Mouse (Mus musculus): ENCODE measurements around the gene Tns3.
A peak's percentile ranks its signal among the peaks of the same experiment; 100 is the strongest.

The Tns3 gene

DNA sequence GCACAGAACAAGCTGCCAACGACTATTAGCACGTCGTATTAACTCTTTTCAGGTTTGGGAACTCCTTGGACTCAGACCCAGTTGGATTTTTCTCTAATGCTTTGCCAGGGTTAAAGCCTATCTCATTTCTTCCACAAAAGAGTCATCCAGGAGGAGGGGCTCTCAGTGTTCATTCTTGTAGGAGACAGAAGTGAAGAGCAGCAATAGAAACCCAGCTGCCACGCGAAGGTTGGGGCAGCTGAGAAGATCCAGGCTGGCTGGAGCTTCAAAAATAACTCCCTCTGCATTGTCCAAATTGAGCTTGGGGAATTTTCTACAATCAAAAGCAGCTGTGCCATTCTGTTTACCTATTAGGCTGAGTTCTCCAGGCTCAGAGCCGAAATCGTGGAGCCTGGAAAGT, 16.3 kb upstream of the Tns3 start:
- no peak for DNase-seq (ENCODE audit: low spot score)

DNA sequence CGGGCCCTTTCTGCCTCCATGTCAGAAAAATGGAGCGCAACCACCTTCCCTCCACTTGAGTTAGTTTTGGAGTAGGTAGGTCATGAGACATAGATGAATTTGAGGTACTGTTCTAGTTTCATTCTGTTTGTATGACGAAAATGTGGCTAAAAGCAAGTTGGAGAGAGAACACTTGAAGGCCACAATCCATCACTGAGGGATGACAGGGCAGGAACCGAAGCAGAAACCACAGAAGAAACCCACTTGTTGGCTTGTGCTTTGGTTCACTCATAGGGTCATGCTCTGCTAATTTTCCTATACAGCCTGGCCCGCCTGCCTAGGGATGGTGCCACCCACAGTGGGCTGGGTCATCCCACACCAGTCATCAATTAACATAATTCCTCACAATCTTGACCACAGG, 14.9 kb upstream of the Tns3 start:
- DNase-seq (ENCODE audit: low spot score), result no peak

DNA sequence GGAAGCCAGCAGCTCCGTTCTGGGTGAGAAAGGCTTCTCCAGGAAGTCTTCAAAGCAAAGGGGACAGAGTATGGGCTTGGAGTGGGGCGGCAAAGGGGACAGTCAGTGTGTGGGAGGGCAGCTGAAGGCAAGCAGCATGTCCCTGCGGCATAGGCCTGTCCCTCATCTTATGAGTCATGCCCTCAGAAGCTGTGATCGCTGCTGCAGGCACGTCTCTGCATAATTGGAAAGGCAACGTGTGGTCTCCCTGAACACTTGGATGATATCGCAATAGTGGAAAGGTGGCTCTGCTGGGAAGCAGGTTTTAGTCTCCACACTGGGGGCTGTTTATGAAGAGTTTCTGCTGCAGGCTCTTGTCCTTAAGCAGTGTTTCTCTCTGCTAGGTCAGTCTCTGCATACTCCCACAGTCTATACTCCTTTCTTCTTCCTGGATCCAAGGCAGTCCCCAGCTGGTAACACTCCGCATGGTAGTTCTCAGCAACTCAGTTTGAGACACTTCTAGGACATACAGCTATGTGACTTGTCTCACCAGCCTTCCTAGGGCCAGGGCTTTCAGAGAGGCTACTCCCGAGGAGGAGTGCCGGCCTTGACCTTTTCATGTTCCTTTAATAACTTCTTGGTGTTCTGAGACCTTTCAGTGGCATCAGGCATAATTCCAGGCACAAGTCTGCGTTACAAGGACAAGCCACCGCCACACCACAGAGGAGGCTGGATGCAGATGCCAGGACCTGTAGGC, 14.1 kb upstream of the Tns3 start:
- DNase-seq (ENCODE audit: low spot score), result no peak

DNA sequence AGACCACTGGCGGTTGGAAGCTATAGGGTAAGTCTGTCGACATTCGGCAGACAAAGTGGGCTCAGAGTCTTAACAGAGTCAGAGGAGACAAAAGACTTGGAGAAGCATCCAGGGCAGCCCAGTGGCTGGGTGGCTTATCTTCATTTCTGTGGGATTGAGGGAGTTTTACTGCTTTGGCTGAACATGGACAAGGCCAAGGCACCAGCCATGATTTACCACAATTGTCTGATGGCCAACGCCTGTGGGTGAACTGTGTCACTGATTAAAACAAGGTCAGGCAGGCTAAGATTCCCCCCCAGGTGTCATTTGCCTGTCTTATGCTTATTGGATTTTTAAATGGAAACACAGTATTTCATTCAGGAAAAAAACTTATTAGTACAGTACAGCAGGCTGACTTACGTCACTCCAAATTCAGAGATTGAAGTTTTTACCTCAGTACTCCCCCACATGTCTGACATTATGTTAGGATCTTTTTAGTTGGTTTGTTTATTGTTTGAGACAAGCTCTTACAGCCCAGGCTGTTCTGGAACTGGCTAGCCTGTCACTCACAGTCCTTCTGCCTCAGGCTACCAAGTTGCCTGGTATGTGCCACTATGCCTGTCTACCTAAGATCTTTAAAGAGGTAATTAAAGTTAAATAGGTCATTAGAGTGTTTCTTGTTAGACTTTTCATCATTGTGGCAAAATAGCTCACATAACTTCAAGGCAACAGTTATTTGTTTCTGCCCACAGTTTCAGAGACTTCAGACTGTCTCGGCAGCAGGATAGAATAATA, 11.6 kb upstream of the Tns3 start:
- DNase-seq (ENCODE audit: low spot score), result no peak

DNA sequence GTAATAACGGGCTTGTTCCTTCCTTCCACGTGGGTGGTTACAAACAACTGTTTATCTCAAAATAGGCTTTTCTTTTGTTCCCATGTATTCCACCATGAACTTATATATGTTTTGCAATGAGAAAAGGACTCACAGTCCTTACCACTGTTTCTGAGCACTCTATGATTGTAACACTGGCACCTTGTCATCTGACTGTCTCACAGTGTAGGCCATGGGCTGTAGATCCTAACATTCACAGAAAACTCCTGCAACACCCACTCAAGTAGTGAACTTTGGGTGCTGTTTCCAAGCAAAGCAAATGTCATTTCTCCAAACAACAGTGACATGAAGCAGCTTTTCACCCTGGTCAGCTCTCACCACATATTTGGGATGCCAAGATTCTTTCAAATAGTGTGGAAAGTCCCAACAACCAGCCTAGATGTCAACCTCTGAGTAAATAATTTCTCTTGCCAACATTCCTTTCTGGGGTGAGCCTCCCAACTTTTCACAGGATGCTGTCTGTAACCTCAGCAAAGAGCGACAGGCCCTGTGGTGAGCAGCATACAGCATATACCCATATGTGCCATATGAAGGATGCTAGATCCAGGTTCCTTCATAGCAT, 10.3 kb upstream of the Tns3 start:
- DNase-seq (ENCODE audit: low spot score), result no peak

DNA sequence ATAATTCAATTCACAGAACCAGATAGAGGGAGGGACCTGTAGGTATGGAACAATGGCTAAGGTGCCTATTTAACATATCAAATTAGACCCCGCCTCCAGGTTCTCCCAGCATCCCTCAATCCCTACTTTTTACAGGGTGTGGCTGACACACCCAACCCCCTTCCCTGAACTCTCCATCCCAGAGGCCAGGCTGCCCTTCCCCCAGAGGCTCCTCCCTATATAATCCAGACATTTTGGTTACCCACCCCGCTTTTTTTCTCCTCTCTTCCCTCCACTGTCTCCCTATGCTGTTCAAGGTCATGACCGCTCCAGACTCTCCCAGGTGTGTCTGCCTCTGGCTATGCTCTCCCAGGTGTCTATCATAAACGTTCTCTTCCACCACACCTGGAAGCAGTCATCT, 7.4 kb upstream of the Tns3 start:
- DNase-seq (ENCODE audit: low spot score), result no peak

DNA sequence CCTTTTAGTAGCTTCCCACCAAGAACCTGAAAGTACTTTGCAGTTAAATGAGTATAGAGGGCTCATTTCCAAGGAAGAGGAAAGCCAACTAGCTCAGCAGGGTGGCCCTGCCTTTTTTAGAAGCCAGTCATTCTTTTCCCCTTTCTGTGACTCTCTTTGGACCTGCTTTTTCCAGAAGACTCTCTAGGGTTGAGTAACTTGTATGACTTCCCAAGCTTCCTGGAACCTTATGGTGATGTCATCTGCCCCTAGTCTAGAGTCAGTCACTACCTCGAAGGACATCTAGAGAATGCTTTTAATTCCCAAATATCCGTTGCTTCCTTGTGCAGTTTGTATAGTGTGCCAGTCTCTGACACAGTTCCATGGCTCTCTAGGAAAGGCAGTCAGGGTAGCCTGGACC, 4.8 kb upstream of the Tns3 start:
- no peak for DNase-seq (ENCODE audit: low spot score)

DNA sequence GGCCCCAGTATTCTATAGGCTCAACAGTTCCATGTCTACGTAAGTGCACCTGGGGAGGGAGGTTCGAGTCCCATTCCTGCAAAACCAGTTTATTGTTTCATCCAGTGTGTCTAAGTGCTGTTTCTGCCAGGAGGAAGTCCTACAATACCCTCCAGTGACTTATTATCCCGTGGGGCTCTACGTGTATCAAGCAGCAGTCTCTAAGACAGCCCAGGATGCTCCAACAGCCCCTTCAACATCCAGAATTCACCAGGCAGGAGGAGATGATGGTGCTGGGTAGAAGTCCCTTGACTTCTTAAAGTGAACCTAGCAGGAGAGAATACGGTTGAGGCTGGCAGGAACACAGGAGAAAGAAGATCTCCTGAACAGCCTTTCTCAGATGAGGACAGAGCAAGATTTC, 462 bp upstream of the Tns3 start:
- no peak for DNase-seq (ENCODE audit: low spot score)

DNA sequence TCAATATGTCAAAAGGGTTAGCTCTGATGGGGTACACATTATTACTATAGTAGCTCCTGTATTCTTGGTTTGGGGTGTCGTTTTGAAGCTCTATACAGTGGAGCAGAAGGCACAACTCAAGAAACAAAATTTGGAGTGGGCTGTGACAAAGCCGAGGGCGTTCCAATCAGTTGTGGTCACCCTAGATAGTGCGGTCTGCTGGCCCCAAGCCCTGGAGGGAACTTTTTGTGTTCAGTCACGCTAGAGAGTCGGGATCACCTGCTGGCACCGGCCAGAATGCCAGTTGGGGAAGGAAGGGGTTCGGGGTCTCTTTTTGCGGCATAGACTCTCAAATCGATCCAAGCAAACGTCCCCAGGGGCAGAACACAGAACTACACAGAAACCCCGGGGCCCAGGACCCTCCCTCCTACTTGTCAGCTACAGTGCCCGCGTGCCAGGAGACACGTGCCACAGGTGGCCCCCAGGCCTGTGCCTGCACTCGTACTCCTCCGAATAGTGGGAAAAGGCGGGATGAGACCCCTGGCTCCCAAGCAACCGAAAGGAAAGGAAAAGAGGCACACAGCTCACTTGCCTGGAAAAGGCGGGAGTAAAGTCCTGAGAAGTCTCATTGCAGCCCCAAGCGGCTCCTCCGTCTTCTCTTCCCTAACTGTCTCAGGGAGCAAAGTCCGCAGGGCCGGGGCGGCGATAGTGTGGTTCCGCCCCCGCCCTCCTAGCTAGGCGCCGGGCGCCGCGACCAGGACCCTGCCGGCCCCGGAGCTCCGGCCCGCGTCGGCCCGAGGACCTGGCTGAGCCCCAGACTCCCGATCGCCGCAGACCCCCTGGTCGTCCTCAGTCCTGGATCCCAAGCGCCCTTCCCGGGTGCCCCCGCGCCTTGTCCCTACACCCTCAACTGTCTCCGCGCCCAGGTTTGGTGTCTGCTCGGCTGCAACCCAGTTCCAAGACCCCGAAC, 617 bp downstream of the Tns3 start:
- DNase-seq (ENCODE audit: low spot score), result peak; percentile 67

DNA sequence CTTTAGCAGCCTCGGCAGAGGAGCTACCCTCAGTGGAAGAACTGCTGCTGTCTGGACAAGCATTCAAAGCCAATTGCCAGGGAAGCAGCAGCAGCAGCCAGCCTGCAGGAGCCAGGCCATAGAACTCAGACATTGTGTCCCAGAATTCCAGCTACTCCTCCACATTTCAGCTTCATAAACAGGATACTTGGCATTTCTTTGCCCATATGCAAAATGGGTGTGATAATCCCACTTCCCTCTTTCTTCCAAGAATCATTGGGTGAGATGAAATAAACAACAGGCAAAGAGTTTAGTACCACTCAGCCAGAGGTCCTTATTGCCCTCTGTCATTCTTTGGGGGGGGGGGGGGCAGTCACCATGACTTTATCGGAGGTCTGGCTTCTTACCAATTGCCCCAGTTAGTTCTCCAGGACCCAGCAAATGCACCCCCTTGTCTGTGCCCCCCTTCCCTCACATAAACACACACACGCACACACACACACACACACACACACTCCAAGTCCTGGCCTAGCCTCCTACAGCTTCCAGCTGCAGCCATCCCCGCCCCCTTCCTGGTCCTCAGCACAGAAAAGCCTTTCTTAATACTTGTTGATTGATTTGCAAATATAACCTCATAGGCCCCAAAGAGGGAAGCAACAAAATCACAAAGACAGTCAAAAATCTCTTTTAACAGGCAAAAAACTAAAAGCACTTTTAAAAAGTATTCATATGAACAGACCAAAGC, 1.5 kb downstream of the Tns3 start:
- DNase-seq (ENCODE audit: low spot score), result no peak

DNA sequence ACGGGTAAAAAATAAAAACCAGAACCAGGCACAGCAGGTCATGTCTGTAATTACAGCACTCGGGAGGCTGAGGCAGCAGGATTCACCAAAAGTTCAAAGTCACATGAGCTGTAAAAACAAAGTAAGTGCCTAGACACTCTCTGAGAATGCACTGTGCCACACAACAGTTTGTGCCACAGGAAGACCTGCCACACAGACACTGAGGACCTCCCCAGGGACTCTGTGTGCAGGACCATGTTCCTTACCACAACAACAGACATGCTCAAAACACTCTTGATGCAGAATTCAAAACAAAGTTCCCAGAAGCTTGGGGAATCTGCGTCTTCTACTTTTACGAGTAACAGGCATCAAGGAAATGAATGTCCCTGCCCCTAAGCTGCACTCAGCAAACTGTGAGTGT, 3.4 kb downstream of the Tns3 start:
- no peak for DNase-seq (ENCODE audit: low spot score)

DNA sequence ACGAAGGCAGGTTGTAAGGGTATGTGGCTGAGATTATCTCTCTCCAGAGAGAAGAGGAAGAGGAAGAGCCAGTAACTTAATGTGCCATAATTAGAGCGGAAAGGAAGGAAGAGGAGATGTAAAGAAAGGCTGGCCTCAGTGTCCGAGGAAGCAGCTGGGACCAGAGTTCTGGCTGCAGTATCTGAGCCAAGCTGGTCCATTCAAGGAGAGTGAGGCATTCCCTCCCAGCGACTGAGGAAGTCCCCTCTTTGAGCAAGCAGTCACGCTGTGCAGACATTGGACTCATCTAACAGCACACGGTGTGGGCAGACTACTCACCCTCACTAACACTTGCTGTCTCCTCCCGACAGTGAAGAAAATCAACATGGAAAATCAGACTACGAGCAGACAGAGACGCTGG, 4.5 kb downstream of the Tns3 start:
- no peak for DNase-seq (ENCODE audit: low spot score)

DNA sequence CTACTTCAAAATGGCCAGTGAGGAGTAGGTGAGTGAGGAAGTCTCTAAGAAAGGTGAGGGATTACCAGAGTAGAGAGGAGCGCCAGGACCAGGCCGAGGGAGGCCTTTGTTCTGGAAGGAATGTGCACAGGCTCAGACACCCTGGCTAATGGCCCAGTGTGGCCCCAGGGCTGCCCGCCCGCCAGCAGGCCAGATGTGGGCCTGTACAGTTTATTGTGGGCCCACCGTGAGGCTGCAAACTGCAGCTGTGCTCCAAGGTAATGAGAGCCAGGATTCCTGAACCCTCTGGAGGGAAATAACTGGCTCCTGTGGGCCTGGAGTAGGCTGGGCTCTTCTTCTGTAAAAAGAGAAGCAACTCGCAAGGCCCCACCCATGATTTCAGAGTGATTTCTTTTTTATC, 5.3 kb downstream of the Tns3 start:
- peak; percentile 29 for DNase-seq (ENCODE audit: low spot score)

DNA sequence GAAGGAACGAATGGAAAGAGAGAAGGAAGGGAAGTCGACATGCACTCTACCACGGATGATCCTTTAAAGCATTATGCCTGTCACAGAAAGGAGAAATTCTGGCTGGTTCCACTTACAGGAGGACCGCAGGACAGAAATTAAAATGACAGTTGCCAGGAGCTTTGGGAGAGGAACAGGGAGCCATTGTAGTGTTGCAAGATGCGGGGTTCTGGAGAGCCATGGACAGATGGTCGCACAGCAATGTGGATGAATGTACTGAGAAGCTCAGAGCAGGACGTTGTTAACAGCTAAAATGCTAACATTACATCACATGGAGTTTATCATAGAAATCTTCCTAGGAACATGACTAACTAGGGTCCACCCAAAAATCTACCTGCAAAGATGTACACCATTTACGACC, 6.8 kb downstream of the Tns3 start:
- no peak for DNase-seq (ENCODE audit: low spot score)

DNA sequence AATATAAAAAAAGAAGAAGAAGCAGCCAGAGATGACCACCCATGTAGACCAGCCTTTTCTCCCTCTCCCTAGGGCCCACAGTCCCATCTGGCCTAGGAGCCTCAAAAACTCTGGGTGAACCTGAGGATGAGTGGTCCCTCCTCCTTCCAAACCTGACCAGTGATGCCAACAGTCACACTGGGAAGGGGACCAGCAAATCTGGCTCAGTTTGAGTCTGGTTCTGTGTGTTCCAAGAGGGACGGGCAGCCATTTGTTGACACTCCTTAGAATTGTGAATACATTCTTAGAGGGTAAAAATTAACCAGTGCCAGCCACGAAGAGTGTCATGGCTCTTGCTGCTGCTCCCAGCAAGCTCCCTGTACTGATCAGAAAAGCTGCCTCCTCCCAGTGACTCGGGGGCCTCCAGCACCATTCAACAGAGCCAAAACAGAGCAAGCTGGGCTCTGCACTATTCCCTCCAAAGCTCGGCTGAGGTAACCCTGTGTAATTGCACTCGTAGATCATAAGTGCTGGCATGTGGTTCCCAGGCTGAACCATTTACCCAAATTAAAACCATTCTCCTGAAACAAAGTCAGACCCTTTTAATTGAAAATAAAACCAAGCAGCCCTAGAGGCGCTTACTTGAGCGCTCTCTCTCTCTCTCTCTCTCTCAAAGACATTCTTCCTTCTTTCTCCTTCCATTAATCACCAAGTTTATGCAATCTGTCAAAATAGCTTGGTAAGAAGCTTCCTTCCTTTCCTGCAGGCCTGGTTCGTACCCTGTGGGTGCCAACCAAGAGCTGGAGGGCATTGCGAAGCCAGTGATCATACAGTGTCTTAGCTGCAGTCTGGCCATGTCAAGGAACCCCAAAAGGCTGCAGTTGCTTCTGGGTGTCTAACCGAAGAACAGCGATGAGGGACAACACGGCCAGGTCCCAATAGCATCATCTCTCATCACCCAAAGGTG, 7.6 kb downstream of the Tns3 start:
- peak; percentile 39 for DNase-seq (ENCODE audit: low spot score)

DNA sequence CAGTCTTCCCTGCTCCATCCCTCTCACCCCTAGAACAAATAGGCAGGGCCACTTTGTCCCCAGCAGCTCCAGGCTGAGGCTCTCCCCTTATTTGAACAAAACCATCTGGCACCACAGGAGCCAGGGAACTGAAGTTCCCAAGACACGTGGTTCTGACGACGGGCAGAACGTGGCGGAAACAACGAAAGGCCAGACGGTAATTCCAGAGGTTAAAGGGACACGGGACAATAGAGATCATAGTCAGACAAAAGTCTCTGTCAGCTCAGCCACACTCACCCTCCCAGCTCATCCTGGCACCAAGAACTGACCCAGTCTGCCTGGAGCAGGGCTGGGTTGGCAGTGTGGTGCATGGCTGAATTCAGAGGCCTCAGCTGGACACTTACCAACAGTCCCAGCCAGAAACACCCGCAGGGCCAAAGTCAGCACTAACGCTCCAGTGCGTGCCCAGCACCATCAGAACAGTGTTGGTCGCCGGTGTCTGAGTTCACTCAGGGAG, 10.5 kb downstream of the Tns3 start:
- peak; percentile 34 for DNase-seq (ENCODE audit: low spot score)

DNA sequence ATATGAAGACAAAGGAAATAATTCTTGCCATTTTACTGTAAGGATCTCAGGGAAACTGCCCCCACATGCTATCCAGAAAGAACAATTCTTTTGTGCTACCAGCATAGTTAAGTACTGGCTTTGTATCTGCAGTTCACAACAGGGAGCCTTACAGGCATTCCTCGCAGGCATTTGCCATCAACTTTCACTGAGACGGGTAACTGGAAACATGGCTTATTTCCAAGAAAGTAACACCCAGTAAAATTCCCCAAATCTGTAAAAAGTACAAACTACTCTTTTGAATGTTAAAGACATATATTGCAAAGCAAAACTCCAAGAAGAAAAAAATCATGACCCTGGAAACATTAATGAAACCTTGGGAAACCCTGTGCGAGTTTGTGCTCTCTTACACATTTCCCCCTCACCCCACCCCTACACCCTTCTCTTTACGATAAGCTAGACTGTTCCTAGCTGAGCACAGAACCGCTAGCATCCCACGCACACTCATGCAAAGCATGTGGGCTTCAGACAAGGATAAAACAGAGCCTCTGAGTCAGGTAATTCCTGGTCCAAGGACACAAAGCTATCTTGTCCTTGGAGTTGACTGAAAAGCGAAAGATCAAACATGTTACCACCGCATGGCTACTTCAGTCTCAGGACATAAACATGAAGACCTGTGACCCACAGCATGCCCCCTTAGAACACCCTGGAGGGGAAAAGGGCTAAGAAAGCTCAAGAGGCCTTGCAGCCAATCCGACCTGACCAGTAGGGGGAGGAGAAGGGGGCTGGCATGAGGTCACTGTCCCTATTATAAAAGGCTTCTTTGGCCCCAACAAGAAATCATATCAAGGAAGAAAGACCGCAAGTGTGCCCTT, 11.3 kb downstream of the Tns3 start:
- no peak for DNase-seq (ENCODE audit: low spot score)

DNA sequence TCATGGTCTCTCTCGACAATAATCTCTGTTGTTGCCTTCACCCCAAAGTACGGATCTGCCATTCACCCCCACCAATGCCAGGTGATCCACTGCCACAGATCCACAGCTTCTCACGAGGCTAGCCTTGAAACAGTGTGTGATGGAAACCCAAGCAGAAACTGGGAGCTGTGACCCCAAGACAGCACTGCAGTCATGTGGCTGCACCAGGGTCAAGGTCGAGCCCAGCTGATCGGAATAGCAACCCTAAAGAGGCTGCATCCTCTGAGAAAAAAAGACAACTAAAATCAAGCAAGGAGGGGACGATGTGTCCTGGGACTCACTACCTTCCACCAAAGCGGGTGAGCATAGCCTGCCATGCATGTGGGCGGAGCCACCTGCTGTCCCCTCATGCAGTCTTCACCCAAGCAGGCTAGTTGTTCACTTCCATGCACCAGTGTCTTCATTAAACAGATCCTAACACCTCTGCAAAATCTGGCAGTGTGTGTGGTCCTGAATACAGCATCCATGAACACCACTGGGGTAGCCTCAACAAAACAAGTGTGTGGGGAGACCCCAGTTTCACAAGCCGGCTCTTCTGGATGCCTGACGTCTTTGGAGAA, 12.1 kb downstream of the Tns3 start:
- DNase-seq (ENCODE audit: low spot score), result no peak
